Mouse (Mus musculus) skeletal muscle tissue, adult 2 months (tissue): ENCODE measurements around the gene Hs3st5.

Experiments used
- DNase-seq: peaks from one replicate; pipeline ENCODE4 v3.0.0-alpha.2; 2012; ENCODE audit warnings: low read depth, low spot score

Gene Hs3st5

DNA sequence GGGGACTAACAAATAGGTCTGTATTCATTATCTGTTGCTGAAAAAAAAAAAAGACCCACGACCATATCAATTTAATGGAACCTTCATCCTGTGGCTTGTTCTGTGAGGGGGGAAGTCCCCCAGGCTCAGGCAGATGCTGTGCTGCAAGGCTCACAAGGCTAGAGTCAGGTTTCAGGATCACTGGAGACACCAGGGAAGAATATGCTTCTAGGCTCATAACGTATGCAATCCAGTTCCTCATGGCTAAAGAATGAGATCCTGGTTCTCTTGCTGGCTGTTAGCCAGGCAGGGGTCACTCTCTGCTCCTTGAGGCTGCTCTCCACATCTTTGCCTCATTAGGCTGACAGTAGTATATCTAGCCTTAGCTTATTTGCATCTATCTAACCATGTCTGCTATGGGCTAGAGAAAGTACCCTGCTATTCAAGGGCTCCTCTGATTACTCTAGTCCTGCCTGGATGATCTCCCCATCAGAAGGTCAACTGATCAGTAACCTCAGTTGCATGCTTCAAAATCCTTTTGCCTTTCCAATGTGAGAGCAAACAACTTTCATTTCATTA is 294.4 kb downstream of the Hs3st5 start:
- DNase-seq = no peak

GRCm38 (mm10) chr10:36803705-36804104 is 297.1 kb downstream of the Hs3st5 start:
- peak; percentile 37 for DNase-seq

DNA sequence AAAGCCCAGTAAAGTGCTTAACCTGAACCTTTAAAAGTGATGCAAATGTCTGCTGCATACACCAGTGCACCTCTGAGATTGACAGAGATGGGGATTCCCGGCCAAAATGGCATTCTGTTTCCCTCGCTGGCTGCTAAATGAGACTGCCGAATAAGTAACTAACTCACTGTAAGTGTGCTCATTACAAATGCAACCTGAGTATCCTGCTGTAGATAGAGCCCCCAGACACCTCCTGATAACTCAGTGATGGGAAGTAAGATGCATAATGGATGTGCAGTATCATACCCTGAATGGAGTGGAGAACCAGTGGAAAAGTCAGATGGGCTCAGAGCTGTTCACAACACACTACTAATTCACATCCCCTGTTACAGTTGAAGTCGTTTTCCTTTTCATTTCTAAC is 298.7 kb downstream of the Hs3st5 start:
- DNase-seq = no peak

- DNase-seq = no peak
These were observed 299.2 kb downstream of the Hs3st5 start for GRCm38 (mm10) chr10:36805788-36806187.

GRCm38 (mm10) chr10:36807007-36807406 is 300.4 kb downstream of the Hs3st5 start:
- no peak for DNase-seq

- no peak for DNase-seq
These were observed 312.3 kb downstream of the Hs3st5 start for GRCm38 (mm10) chr10:36818867-36819266.

DNA sequence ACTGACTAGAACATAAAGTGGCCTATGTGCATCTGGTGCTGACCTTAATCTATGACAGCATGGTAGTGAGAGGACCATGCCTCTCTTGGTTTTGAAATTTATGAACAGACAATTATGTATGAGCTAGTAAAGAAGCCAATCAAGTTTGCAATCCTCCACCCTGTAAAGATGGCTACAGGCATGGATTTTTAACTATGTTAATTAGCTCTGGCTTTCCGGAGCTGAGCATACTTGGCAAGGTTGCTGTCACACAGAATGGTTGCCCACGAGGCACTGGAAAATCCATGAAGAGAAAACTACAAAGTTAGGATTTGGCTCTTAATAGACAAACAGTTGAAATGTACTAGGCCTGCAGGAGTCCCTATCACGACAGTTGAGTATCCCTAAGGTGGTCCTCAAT is 322.5 kb downstream of the Hs3st5 start:
- DNase-seq = no peak

DNA sequence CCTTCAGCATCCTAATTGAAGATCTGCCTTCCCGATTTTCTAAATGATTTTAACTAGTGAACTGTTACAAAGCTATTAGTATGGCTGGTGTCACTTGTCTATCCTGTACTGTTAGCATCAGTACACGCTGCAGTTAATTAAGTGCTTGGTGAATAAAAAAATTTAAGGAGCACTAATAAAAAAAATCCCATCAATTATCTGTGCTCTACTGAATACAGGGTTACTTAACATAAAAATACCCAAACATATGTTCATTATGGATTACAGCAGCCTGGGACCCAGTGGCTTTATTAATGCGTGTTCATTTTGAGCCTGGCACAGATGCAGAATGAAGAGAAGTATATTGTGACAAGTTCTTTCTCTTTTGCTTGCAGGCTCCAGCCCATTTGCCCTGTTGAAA is 325.6 kb downstream of the Hs3st5 start:
- DNase-seq = no peak

GRCm38 (mm10) chr10:36834224-36834623 is 327.6 kb downstream of the Hs3st5 start:
- DNase-seq = no peak

DNA sequence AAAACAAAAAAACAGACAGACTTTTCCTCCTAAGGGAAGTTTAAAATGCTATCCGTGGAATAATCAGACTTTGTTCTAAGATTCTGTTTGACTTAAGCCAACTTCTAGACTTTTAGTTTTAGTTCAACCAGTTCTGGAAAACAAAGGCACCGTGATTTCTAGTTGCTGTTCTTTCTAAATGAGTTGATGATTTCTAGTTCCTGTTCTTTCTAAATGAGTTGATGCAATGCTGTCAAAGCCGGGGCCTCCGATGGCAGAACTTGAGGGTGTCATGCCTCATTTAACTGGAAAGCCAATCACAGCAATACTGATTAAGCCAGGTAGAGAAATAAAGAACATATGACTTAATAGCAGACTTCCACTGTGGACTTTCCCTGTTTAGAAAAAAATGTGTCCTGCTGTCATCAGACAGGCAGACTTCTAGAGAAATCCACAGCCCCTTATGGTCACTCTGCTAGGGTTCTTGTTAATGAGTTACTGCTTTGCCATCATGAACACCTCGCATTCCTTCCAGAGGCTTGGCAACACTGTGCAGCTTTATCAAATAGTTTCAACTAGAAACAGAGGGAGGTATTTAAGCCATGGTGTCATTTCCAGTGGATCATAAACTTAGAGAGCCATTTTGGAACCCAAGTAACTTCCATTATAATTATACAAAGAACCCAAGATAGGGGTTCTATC is 329.4 kb downstream of the Hs3st5 start:
- DNase-seq = no peak

- no peak for DNase-seq
These were observed 343.6 kb downstream of the Hs3st5 start for GRCm38 (mm10) chr10:36850231-36850630.

DNA sequence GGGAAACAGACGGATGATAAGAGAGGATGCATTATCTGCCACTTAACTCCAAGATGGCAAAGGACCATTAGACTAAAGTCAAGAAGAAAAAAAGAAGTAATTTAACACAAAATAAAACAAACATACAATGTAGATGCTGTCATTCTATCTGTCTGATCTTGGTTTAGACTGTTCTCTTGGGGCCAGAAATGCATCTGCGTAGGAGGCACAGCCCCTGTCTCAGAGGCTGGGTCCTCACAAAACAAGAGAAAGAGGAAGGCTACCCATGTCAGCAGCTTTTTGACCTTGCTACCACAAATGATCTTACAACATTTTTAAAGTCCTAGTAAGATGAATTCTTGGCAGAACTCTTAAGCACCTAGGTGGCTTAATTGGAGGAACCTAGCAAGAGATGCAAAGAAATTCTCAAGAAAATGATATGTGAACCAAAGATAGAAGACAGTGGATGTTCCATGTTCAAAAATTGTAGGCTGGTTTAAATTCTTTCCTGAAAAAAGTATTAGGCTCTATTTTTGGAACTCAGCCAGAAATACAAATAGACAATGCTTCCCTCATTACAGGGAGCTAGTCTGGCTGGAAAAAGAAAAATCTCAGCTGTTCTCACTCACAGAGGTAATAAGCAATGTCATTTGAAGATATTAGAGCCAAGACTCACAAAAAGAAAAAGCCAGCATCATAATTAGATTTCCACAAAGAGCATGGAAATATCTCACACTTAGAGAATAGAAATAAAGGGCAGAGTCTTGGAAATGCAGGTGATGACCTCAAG is 355.7 kb downstream of the Hs3st5 start:
- no peak for DNase-seq
